Mouse (Mus musculus): Measurements from ENCODE around the gene Setd3. TPM values are rescaled to one million over a fixed set of nuclear protein-coding genes. Genes with fewer than 3 reads are reported as not detected.
"Not testable (repeated sequence)": the region's sequence is repeated elsewhere in the genome, so short reads cannot be mapped to it uniquely, and the experiment has no call there.

The Setd3 gene
- polyA plus RNA-seq, 1 experiment from 2014 or later = 90.0 TPM

DNA sequence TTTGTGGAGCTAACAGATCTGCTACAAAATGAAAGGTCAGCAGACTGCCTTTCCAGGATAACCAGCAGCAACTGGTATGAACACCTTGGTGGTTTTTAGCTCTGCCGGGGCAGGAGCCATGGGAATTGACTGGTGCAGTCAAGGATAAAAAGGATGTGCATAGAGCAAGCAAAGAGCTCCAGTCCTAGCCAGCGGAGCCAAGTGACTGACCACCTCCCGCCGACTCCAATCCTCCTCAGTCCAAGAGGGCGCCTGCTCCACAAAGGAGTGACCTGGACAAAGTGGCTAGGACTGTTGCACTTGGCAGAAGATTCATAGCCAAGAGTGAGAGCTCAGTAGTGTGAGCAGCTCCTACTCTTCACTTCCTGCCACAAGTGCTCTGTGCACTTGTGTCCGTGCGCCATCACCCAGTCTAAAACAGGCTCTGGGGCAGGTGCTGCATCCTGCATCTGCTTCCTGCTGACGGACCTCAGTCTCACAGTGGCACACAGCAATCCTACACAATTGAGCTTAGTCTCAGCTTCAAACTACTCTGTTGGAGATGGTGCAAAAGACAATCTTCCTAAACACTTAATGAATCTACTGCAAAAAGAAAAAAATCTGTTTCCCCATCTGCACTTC lies 46.6 kb downstream of the Setd3 start:
- Histone ChIP-seq H3K4me1 (no peaks in the 10 kb centered on the region), H3K27ac (no peak overlapping the region; the same call in 1 of the 2 replicates), H3K9ac (no peak overlapping the region), H3K4me3 (no peak overlapping the region), H3K4me2 (no peak overlapping the region), H3K9me3 (replicated peaks) (no peaks in the 10 kb centered on the region), H3K27me3 (no peaks in the 10 kb centered on the region), H3K36me3 (ENCODE audit: poor library complexity, severe bottlenecking) (peaks cover 62% of the 10 kb centered on the region)
- WGBS = 95% methylated on average over 8 of the region's 8 CpGs
- no peak for ATAC-seq

DNA sequence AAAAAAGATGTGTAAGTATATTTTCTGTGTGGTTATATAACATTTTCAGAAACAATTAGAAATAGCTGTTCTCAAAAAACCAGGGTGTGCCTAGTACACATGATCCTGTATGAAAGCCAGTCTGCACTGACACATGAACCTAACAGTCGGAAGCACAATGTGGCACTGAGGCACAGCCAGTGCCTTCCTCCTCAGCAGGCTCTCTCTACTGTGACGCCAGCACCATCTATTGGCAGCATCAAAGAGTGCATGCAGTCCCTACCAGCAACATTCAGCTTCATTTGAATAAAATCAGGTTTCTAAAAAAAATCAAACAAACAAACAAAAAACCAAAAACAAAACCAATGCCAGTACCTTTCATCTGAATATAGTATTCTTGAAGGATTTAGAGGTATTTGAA lies 57.8 kb downstream of the Setd3 start:
- H3K27me3 ChIP-seq = no peaks in the 10 kb centered on the region
- peak; percentile 83 for ATAC-seq
- H3K27ac ChIP-seq = no peak overlapping the region
- peaks cover 20% of the 10 kb centered on the region for H3K4me1 ChIP-seq
- no peak overlapping the region for H3K4me2 ChIP-seq
- H3K9ac ChIP-seq = no peak overlapping the region
- H3K4me3 ChIP-seq = no peak overlapping the region
- H3K36me3 ChIP-seq (ENCODE audit: poor library complexity, severe bottlenecking) = peaks cover 9% of the 10 kb centered on the region; the same call in 1 of the 2 replicates
- 5% methylated on average over 2 of the region's 2 CpGs for WGBS
- H3K9me3 ChIP-seq (replicated peaks) = no peaks in the 10 kb centered on the region

DNA sequence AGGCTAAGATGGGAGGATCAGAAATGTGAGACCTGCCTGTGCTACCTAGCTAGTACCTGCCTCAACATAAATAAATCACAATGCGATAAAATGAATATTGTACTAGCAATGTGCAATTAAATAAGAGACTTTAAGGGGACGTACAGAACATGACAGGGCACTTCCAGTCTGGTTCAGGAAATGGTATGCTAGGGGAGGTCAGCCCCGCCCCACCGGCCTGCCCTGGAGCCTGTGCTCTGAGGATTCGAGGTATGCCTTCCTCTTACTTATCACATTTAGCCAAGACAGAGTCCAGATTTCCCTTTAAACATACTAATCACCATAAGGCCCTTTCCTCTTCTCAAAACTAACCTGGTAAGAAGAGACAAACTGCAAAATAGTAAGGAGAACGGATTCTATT lies 58.7 kb downstream of the Setd3 start:
- ATAC-seq = no peak
- WGBS = 92% methylated on average over 6 of the region's 6 CpGs
- H3K9ac ChIP-seq = no peak overlapping the region
- no peak overlapping the region for H3K27ac ChIP-seq
- H3K36me3 ChIP-seq (ENCODE audit: poor library complexity, severe bottlenecking) = peaks cover 15% of the 10 kb centered on the region; the same call in 1 of the 2 replicates
- H3K4me3 ChIP-seq = no peak overlapping the region
- H3K4me2 ChIP-seq = no peak overlapping the region
- no peaks in the 10 kb centered on the region for H3K9me3 ChIP-seq (replicated peaks)
- H3K4me1 ChIP-seq = peaks cover 20% of the 10 kb centered on the region
- no peaks in the 10 kb centered on the region for H3K27me3 ChIP-seq

DNA sequence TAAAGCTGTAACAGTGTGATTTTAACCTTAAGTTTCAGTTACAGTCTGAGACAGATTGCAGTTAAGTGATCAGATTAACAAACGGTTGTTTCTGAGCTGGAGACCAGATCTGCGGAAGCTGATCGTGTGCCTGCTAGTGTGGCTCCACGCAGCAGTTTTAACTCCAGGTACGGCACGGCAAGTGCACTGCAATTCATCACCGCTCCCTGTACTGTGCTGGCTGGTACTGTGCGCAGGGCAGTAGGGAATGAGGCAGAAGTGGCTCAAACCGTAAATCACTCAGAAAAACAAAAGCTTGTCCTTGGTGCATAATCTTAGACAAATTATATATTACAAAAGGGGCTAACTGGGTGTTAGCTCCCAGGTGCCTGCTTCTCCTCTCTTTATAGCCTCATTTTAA lies 59.2 kb downstream of the Setd3 start:
- 81% methylated on average over 9 of the region's 9 CpGs for WGBS
- Histone ChIP-seq H3K9me3 (replicated peaks) (no peaks in the 10 kb centered on the region), H3K36me3 (ENCODE audit: poor library complexity, severe bottlenecking) (peaks cover 15% of the 10 kb centered on the region; the same call in 1 of the 2 replicates), H3K4me2 (no peak overlapping the region), H3K9ac (no peak overlapping the region), H3K4me3 (no peak overlapping the region), H3K27ac (no peak overlapping the region), H3K27me3 (no peaks in the 10 kb centered on the region), H3K4me1 (peaks cover 20% of the 10 kb centered on the region)
- no peak for ATAC-seq

DNA sequence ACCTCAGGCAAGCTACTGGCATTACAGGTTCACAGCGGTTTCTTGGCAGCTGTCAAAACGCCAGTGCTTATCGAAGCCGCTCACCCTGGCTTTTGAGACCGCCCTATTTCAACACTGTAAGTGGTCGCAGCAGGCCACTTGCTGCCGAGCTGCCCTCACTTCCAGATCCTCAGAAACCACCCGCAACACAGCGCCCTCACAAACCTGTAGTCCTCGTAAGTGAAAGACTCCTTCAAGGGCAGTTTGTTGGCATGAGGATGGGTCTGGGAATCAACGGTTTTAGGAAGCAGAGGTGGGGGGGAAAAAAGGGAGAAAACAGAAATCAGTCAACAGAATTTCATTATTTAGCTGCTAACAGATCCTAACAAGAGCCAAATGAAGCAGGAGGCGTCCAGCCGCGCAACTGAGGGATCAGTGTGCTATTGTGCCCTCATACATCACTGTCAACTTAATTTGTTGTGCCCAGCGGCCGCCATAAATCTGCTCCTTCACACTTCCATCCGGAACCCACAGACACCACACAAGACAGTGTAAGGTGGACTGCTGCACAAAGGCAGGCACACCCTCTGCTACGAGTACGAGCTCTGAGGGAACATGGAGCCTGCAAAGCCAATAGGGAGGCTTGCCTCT lies 60.1 kb downstream of the Setd3 start:
- 33% methylated on average over 19 of the region's 19 CpGs for WGBS
- Histone ChIP-seq H3K27ac (peak overlapping the region; percentile 25), H3K4me3 (no peak overlapping the region), H3K27me3 (no peaks in the 10 kb centered on the region), H3K9me3 (replicated peaks) (no peaks in the 10 kb centered on the region), H3K9ac (peak overlapping the region; percentile 40), H3K4me2 (peak overlapping the region; percentile 45), H3K36me3 (ENCODE audit: poor library complexity, severe bottlenecking) (peaks cover 15% of the 10 kb centered on the region; the same call in 1 of the 2 replicates), H3K4me1 (peaks cover 20% of the 10 kb centered on the region)
- ATAC-seq = 0 out of 2 replicates have a peak, but pooled peaks have one; percentile 57

DNA sequence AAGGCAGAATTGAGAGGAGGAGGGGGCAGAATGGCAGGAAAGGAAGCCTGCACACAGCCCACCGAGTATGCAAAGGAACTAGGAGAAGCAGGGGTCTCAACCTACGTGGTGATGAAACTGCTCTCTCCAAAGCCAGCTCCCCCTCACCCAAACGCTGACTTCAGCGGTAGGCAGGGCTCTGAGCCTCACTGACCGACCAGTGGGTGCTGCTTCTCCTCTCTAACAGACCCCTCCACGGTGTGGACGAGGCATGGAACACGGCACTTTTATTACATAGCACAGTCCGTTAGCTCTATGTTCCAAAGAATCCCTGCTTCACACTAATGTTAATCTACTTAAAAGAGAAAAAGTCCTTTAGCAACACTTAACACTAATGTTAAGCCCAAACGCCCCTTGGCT lies 60.6 kb downstream of the Setd3 start:
- Histone ChIP-seq H3K36me3 (ENCODE audit: poor library complexity, severe bottlenecking) (peaks cover 15% of the 10 kb centered on the region; the same call in 1 of the 2 replicates), H3K9ac (no peak overlapping the region), H3K4me3 (no peak overlapping the region), H3K4me2 (no peak overlapping the region), H3K9me3 (replicated peaks) (no peaks in the 10 kb centered on the region), H3K4me1 (peaks cover 20% of the 10 kb centered on the region), H3K27ac (no peak overlapping the region), H3K27me3 (no peaks in the 10 kb centered on the region)
- no peak for ATAC-seq
- 64% methylated on average over 10 of the region's 10 CpGs for WGBS

DNA sequence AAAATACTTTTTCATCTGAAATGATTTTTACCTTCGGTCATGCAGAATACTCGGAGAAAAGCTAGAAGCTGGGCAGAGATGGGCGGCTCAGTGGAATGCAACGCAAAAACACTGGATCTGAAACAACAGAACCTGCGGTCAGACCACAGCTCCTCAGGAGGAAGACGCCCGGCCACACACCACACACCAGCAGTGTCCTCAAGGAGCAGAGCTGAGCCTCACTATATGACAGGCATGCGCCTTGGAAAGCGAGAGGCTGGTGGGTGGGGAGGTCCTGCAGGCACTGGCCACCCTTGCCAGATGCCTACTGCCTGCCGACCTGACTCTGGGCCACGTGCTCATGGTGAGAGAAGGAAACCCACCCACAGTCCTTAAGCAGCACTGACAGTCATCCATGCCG lies 67.9 kb downstream of the Setd3 start:
- Histone ChIP-seq H3K4me3 (no peak overlapping the region), H3K36me3 (ENCODE audit: poor library complexity, severe bottlenecking) (peaks cover 38% of the 10 kb centered on the region), H3K27ac (no peak overlapping the region), H3K27me3 (no peaks in the 10 kb centered on the region), H3K9ac (no peak overlapping the region), H3K4me2 (no peak overlapping the region), H3K4me1 (no peaks in the 10 kb centered on the region), H3K9me3 (replicated peaks) (no peaks in the 10 kb centered on the region)
- 93% methylated on average over 12 of the region's 12 CpGs for WGBS
- no peak for ATAC-seq

DNA sequence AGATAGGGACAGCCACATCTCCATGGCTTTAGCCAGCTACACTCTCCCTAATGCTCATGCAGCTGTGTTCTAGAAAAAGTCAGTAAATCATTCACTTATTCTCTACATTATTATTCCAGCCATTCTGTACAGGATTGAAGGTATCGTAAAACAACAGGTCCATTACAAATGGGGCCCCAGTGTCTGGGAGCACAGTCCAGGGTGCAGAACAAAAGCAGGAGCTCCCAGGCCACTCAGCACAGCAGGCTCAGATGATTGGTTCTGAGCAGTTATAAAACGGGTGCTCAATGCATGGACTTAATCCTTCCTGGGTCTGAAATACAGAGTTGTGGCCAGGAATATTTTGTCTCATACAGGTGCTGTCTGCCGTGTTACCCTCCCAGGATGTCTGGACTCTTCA lies 68.4 kb downstream of the Setd3 start:
- Histone ChIP-seq H3K27ac (no peak overlapping the region), H3K9me3 (replicated peaks) (no peaks in the 10 kb centered on the region), H3K9ac (no peak overlapping the region), H3K36me3 (ENCODE audit: poor library complexity, severe bottlenecking) (peaks cover 38% of the 10 kb centered on the region), H3K4me3 (no peak overlapping the region), H3K27me3 (no peaks in the 10 kb centered on the region), H3K4me1 (no peaks in the 10 kb centered on the region), H3K4me2 (no peak overlapping the region)
- WGBS = 61% methylated on average over 3 of the region's 3 CpGs
- no peak for ATAC-seq

DNA sequence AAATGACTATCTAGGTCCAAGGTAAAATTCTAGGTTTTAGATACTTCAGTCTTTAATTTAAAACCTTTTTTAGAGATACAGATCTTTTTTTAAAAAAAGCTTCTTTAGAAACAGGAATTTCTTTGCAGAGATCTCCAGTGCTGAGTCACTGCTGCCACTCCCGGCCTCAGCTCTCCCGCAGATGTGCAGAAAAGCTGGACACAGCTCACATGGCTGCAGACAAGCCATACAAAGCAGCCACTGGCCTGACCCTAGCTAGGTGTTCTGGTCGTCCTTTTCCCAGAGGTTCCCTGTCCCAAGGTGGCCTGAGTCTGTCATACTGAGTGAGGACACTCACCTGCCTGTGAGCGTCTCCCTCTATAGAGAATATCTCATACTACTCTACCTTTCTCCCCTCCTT lies 69.4 kb downstream of the Setd3 start:
- no peak for ATAC-seq
- no peak overlapping the region for H3K4me2 ChIP-seq
- H3K4me3 ChIP-seq = no peak overlapping the region
- H3K9me3 ChIP-seq (replicated peaks) = no peaks in the 10 kb centered on the region
- WGBS = 83% methylated on average over 4 of the region's 4 CpGs
- no peaks in the 10 kb centered on the region for H3K27me3 ChIP-seq
- peaks cover 44% of the 10 kb centered on the region for H3K36me3 ChIP-seq (ENCODE audit: poor library complexity, severe bottlenecking)
- no peak overlapping the region for H3K9ac ChIP-seq
- H3K27ac ChIP-seq = no peak overlapping the region
- H3K4me1 ChIP-seq = no peaks in the 10 kb centered on the region

DNA sequence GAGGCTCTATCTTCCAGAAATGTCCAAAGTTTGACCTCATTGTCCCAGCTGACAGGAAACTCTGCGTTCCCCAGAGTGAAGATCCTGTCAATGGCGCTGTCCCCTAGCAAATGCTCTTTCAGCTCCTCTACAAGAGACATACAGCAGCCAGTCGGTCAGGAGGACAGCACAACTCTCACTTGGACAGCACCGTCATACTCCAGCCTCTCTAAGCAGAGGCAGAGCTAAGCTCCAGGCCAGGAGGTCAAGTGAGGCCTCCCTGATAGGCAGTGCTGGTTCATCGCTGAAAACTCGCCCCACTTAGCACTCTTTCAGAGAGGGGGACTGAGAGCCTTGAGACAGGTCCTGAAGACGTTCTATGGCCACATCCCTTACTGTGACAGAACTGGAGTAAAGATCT lies 70.5 kb downstream of the Setd3 start:
- H3K9ac ChIP-seq, H3K4me2 ChIP-seq: not testable (repeated sequence)
- WGBS = 86% methylated on average over 7 of the region's 7 CpGs

DNA sequence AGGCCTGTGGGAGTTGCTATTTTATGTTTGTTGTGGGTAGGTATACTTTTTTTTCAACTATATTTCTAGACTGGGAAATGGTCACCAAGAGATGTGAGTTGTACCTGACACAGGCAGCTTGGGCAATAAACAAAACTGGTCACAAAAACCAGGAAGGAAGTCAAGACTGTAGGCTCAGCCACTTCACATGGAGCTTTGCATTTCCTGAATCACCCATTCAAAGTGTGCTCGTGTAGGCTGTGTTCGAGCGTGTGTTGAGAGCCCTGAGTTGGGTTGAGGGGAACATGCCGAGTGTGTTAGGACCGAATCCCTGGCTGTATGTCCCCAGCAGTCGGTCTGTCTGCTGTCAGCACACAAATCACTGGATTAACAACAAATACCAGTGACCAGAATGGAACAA lies 75.8 kb downstream of the Setd3 start:
- no peaks in the 10 kb centered on the region for H3K9me3 ChIP-seq (replicated peaks)
- no peaks in the 10 kb centered on the region for H3K27me3 ChIP-seq
- H3K4me2 ChIP-seq = no peak overlapping the region
- no peak overlapping the region for H3K4me3 ChIP-seq
- peaks cover 23% of the 10 kb centered on the region for H3K36me3 ChIP-seq (ENCODE audit: poor library complexity, severe bottlenecking)
- 68% methylated on average over 6 of the region's 6 CpGs for WGBS
- H3K27ac ChIP-seq = no peak overlapping the region
- 0 out of 2 replicates have a peak, but pooled peaks cover 6% of the 10 kb centered on the region for H3K4me1 ChIP-seq
- no peak for ATAC-seq
- no peak overlapping the region for H3K9ac ChIP-seq

More for the DNA sequence above, 70.5 kb downstream of the Setd3 start:
- not testable (repeated sequence) for ATAC-seq; H3K27me3 ChIP-seq; H3K4me3 ChIP-seq; H3K9me3 ChIP-seq (replicated peaks); H3K27ac ChIP-seq; H3K4me1 ChIP-seq
- peaks cover 44% of the 10 kb centered on the region for H3K36me3 ChIP-seq (ENCODE audit: poor library complexity, severe bottlenecking)

DNA sequence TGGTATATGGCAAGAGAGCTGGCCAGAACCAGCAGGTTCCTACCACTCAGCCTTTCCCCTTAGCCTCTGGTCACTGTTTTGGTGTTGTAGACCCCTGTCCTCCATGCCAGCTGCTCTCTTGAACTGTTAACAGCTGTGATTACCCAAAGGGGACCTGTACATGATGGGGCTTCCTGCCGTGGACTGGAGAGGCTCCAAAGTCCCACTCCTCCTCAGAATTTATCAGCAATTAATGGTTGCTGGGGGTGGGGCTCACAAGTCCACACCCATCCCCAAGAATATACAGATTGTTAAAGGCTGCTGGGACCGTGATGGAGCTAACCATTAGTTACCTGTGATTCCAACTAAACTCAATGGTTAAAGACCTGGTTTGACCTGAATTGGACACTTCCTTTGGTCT lies 77.0 kb downstream of the Setd3 start:
- ATAC-seq = no peak
- Histone ChIP-seq H3K4me2 (no peak overlapping the region), H3K27ac (no peak overlapping the region), H3K36me3 (ENCODE audit: poor library complexity, severe bottlenecking) (peaks cover 18% of the 10 kb centered on the region), H3K4me1 (0 out of 2 replicates have a peak, but pooled peaks cover 6% of the 10 kb centered on the region), H3K4me3 (no peak overlapping the region), H3K9ac (no peak overlapping the region), H3K9me3 (replicated peaks) (no peaks in the 10 kb centered on the region), H3K27me3 (no peaks in the 10 kb centered on the region)
- WGBS = 94% methylated on average over 2 of the region's 2 CpGs
